Mouse (Mus musculus): ENCODE data around the gene Ccrl2. TPM values are rescaled to one million over a fixed set of nuclear protein-coding genes. Genes with fewer than 3 reads are reported as not detected.

Gene Ccrl2
- total RNA-seq, 2 experiments from 2014 or later, result 0.68 to 1.0 TPM

DNA sequence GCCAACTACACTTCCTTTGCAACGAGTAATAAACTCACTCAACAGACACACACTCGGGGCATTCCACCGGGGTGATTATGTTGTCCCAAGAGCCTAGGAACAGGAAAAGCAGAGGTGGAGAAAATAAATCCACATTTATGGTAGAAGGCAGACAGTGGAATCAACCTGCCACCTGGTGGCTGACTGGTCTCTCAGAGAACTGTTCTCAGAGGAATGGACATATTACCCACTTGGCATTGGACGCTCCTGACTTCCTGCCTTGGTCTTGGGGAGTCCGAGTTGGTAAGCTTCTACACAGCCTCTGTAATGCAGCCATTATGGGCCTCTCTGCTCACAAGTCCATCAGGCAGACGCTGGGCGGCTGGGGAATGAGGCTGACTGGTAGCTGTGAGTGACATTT is 14.9 kb upstream of the Ccrl2 start:
- DNase-seq (ENCODE audit: low spot score in 2 of 2), result peak; percentile 34 to 58
- intact Hi-C loops (cut with DNase I), result loop anchor here (1.0 kb wide), 1 partner anchor 75 kb away; no protein-coding TSS in a partner anchor

DNA sequence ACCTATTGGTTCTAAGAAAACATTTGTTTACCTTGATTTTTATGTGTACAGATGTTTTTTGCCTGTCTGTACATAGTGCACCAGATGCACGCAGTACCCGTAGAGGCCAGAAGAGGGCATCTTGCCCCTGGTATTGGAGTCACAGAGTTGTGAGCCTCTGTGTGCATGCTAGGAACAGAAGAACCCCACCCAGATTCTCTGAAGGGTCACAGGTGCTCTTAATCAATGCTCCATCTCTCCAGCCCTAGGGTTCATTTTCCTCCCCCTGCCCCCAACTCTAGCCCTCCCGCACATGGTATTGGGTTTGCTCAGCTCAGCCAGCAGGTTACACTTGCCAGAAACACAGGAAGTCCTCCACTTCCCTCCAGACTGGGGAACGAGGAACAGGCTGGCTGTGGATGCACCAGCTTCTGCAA is 13.2 kb upstream of the Ccrl2 start:
- intact Hi-C loops (cut with DNase I), result no loop called here
- peak in 1 of 2 experiments; percentile 37 for DNase-seq (ENCODE audit: low spot score in 2 of 2)

DNA sequence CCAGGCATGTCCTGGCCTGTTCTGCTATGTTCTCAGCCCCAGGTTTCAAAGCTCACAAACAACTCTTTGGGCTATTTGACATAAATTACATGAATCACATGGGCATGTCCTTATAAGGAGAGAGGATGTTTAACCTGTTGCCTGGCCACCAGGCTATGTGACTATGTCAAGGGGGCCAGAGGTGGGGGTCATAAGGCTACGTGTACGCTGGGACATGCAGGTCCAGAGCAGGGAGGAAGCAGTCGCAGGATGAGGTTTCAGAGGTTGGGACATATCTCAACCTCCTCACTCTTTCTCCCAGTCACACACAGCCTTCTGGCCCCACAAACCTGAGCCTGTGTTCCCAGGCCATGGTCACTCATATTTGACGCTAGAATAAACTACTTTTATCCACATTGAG is 9.7 kb upstream of the Ccrl2 start:
- intact Hi-C loops (cut with DNase I), result no loop called here
- DNase-seq (ENCODE audit: low spot score in 2 of 2), result no peak

DNA sequence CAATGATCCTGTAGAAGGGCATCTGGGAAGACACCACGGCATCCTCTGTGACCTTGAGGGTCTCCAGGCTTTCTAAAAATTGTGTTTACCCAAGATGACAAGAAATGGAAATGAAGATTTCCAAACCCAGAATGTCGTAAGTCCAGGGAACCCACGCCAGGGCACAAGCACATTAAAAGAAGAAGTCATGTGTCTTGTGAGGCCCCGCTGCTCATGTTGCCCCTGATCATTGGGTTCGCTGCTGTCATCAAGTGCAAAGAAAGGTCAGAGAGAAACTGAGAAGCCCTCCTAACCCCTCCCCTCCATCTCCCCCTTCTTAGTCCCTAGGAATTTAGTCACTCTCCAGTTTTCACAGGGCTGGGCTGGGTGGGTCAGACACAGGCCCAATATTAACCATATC is 5.5 kb upstream of the Ccrl2 start:
- intact Hi-C loops (cut with DNase I), result no loop called here
- DNase-seq (ENCODE audit: low spot score in 2 of 2), result no peak

DNA sequence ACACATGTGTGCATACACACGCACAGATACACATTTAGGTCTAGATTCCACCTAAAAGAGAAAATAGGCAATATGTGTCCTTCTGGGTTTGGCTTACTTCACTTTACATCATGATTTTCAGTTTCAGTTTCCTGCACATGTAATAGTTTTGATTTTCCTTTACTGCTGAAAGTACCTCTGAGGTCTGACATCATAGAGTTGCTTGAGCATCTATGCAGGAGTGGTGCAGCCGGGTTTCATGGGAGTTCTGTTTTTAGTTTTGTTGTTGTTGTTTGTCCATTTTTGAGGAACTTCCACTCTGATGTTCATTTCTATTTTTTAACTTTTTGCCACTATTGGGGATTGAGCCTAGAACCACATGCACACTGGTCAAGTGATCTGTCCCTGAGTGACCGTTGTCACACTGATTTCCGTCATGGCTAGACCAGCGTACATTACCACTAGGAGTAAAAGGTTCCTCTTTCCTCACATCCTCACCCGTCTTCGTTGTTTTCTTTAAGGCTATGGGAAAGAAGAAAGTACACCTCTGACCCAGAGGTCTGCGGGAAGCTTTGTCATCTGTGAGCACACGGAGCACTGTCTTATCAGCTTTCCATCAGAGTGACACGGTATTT is 1.7 kb upstream of the Ccrl2 start:
- intact Hi-C loops (cut with DNase I), result no loop called here

DNA sequence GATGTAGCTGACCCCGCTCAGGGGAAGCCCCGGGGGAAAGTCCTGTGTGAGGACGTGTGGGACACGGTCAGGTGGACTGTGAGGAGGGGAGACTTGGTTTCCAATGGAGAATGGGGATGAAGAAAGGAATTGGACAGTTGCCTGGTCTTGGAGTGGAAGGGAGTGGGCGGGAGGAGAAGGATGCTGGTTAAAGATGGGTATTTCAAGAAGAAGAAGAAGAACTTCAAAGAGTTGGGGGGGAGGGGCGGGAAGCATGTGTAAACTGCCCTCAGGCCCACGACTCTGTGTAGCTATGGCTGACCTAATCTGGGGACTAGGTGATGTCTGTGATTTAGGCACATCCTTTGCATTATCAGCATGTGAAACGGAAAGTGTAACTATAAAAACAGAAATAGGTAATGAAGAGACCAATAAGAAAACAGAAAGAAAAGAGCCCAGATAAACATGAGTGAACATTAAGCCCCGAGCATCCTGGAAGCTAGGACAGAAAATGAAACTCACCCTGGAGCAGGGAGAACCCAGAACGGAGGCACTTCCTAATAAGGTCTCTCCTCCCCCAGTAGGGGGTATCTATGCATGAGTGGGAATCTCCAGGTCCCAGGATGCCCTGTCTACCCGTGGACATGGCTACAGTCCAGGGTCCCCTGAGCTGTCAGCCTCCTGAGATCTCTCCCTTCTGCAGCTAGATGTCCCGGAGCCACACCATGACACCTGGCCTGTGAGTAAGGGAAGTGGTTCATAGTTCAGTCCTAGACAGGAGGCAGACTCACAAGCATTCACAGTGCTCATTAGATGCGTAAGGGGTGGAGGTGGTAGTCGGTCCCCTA is 438 bp upstream of the Ccrl2 start:
- intact Hi-C loops (cut with DNase I), result no loop called here

More for the DNA sequence above, 1.7 kb upstream of the Ccrl2 start:
- DNase-seq (ENCODE audit: low spot score in 2 of 2), result no peak

DNA sequence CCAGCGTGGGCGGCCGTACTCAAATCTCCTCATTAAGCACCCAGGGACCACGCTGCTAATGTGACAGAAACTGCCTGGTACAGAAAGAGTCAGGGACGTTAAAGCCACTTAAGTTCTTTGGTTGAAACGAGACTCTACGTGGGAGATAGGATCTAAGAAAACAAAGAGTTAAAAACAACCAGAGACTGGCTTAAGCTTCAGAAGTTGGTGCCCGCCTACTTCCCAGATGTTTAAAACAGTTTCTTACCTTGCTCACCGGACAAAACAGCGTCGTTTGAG is 861 bp downstream of the Ccrl2 start:
- DNase-seq (ENCODE audit: low spot score in 2 of 2), result no peak
- intact Hi-C loops (cut with DNase I), result no loop called here

More for the DNA sequence above, 438 bp upstream of the Ccrl2 start:
- DNase-seq (ENCODE audit: low spot score in 2 of 2), result no peak

DNA sequence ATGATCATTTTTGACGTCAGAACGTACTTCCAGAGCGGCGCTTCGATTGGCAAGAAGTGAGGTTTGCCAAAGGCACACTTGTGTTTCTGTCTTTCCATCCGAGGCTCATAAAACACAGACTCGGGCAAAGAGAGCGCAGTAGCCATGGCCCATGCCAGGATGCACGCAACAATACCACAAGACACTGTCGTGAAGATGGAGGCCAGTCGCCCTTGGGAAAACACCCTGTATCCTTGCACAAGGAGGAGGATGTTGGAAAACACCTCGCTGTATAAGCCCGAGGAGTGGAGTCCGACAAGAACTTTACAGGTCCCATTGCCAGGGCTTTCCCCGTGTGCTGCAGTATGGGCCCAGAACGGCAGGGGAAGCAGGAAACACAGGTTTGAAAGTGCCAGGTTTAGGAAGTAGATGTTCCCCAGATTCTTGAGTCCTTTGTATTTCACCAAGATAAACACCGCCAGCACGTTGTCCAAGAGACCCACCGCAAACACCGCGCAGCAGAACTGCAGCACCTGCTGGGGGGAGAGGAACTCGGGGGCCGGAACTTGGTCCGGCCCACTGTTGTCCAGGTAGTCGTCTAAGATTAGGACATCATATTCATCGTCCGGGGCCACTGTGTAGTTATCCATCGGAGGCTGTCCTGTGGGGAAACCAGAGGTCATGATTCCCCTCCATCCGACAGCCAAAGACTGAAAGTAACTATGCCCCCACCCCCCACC is 1.4 kb downstream of the Ccrl2 start:
- intact Hi-C loops (cut with DNase I), result no loop called here
- no peak for DNase-seq (ENCODE audit: low spot score in 2 of 2)

DNA sequence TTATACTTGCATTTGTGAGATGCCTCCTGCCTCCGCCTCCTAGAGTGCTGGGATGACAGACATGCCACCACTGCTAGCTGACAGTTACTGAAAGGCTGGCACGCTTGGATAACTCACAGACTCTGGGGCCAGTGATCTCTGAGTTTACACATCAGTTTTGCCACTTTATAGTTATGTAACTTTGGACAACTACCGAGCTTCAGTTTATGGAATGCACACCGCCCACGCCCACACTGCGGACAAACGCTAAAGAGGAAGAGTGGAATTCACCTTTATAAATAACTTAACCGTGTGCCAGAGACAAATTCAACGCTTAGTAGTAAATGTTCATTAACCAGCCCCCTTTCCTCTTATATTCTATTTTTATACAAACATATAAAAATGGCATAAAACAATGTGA is 2.4 kb downstream of the Ccrl2 start:
- intact Hi-C loops (cut with DNase I), result no loop called here
- no peak for DNase-seq (ENCODE audit: low spot score in 2 of 2)

DNA sequence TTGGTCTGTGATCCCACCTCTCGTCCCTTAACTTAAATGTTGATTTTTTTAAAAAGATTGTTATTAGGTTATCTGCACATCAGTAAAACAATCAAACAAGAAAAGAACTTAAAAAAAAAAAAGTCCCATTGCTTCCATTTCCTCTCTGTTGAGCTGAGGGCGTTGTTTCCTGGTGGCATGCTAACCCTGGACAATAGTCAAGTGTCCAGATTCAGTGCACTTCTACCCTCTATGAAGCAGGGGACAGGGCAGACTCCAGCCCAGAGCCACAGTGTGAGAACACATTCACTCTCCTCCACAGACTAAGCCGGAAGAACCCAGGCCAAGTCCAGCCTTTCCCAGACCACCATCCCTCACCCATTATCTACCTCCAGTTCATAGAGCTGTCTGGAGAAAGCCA is 8.9 kb downstream of the Ccrl2 start:
- no peak for DNase-seq (ENCODE audit: low spot score in 2 of 2)
- intact Hi-C loops (cut with DNase I), result no loop called here

DNA sequence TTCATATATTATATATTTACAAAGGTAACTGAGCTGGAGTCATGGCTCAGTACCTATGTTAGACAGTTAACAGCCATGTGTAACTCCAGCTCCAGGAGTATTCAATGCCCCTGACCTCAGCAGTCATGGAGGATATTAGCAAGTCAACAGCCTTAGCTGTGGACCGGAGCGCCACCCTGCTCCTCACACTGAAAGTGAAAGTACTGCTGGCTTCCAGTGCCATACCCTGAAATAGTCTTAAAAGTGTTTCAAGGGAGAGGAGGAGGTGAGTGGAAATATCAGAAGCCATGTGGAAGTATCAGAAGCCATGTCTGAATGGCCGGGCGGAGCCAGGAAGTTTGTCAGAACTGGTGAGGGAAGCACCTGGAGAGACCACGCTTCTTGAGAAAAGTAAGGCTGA is 10.1 kb downstream of the Ccrl2 start:
- no peak for DNase-seq (ENCODE audit: low spot score in 2 of 2)
- intact Hi-C loops (cut with DNase I), result no loop called here

DNA sequence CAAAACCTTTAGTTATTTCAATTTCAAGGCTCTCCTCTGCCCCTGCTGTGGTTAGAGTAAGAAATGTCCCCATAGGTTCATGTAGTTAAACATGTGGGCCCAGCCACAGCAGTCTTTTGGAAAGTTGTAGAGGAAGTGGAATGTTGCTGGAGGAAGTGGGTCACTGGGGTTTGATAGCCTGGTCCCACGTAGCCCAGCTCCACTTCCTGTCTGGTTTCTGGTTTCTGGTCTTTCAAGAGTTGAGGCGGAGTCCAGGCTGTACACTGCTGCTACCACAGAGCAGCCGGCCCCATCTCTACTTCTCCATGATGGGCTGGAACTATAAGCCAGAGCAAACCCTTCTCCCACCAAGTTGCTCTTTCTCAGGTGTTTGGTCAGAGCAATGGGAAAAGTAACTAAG is 11.1 kb downstream of the Ccrl2 start:
- intact Hi-C loops (cut with DNase I), result no loop called here

DNA sequence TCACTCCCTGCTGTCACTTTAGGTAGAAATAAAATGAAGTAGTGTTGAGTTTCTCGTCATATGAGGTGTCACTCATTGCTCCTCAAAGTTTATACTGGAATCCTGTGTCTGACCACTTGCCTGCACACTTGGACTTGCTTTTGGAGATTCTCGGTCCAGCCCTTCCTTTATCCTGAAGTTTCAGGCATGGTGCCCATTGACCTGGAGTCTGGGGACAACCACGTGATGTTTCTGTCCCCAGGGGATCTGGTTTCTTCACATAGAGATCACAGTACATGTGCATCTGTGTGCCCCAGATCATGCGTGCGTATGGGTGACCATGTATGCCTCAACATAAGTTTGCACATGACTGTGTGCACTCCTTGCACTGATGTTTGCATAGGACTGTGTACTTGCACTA is 15.1 kb downstream of the Ccrl2 start:
- DNase-seq (ENCODE audit: low spot score in 2 of 2), result no peak
- intact Hi-C loops (cut with DNase I), result no loop called here

More for the DNA sequence above, 11.1 kb downstream of the Ccrl2 start:
- no peak for DNase-seq (ENCODE audit: low spot score in 2 of 2)

DNA sequence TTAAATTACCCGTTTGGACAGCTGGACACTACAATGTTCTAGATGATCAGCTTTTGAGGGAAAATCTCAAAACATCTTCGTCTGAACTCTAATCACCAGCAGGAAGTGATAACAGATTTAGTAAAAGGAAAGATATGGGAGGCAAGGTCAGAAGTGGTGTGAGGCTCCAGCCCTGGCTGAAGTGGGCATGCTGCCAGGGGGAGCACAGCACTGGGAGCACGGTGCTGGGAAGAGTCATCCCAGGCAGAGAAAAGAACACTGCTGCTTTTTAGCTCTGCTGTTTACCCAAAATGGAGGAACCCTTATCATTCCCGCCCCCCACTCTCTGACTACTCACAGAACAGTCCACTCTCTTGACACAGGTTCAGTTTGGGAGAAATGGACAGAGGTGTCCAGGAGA is 17.4 kb downstream of the Ccrl2 start:
- intact Hi-C loops (cut with DNase I), result no loop called here
- DNase-seq (ENCODE audit: low spot score in 2 of 2), result no peak

DNA sequence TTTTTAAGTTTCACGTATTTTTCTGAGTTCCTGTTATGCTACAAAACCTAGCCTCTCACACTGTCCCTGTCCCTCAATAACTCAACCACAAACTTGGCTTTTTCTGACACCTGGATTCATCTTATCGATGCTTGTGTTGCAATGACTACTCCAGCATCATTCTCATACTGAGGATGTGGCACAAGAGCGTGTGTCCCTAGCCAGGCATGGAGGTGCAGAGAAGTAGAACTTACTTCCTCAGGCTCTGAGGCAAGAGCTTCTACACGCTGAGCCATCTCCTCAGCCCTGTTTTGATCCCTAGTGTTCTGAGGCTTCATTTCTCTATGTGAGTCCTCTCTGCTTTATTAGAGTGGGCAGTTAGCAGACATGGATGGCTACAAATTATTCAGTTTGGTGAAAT is 23.6 kb downstream of the Ccrl2 start:
- no peak for DNase-seq (ENCODE audit: low spot score in 2 of 2)
- intact Hi-C loops (cut with DNase I), result no loop called here

DNA sequence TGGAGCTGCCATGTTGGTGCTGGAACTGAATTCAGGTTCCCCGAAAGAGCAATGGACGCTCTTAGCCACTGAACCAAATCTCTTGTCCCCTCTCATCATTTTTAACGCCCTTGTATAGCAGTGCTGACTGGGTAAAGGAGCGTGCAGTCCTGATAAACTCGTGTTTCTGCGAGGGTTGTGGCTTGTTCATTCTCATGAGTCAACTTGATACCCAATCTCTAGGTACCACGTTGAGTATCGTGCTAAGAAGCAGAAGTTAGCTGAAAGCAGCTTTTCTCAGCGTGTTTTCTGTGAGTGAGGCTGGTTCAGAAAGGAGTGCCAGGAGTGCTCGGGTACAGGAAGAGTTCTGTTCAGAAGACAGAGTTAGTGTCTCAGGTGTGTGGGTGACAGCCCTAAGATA is 30.5 kb downstream of the Ccrl2 start:
- intact Hi-C loops (cut with DNase I), result no loop called here
- DNase-seq (ENCODE audit: low spot score in 2 of 2), result no peak

DNA sequence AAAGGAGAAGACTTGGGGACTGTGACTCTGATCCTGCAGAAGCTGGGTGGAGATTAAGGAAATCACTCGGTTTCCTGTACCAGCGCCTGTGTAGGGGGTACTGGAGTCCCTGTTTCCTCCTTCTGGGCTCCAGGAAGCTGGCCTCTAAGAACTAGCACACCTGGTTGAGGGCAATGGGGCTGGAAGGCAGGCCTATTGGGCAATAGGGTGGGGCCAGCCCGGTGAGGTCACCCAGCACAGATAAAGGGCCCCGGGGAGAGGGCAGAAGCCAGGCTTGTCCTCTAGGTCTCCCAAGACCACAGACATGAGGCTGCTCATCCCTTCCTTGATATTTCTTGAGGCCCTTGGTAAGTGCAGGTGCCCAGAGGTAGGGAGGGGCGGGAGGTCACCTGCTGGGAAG is 38.3 kb downstream of the Ccrl2 start, which contains the start of gene Ltf:
TSS of gene Ltf (plus strand) at position 250 of the 400 bp plus-strand sequence.
- intact Hi-C loops (cut with DNase I), result no loop called here
- no peak for DNase-seq (ENCODE audit: low spot score in 2 of 2)

DNA sequence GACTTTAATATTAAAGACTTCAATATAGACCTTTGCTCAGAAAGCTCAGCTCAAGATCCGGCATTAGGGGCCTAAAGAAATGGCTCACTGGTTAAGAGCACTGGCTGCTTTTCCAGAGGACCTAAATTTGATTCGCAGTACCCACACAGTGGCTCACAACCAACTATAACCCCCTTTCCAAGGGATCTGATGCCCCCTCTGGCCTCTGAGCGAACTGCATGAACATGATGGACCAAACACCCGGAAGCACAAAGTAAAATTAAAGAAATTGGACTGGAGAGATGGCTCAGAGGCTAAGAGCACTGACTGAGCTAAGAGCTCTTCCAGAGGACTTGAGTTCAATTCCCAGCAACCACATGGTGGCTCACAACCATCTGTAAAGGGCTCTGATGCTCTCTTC is 41.7 kb downstream of the Ccrl2 start:
- no peak for DNase-seq (ENCODE audit: low spot score in 2 of 2)
- intact Hi-C loops (cut with DNase I), result no loop called here

DNA sequence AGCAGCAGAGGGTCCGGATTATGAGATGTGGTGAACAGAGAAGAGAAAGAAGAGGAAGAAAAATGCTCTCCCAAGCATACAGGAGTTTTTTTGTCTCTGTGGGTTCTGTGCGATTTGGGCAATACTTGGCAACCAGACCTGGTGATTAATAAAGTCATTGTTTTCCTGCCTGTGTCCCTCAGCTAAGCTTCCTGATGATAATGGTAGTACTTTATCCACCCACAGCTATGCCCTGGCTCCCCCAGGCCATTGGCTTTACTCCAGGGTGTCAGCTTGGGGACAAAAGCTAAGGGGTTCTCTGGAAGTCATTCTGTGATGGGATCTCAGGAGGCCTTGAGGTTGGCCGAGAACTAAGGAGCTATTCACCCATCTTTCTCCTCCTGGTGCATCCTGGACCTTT is 45.3 kb downstream of the Ccrl2 start:
- intact Hi-C loops (cut with DNase I), result no loop called here
- DNase-seq (ENCODE audit: low spot score in 2 of 2), result no peak

DNA sequence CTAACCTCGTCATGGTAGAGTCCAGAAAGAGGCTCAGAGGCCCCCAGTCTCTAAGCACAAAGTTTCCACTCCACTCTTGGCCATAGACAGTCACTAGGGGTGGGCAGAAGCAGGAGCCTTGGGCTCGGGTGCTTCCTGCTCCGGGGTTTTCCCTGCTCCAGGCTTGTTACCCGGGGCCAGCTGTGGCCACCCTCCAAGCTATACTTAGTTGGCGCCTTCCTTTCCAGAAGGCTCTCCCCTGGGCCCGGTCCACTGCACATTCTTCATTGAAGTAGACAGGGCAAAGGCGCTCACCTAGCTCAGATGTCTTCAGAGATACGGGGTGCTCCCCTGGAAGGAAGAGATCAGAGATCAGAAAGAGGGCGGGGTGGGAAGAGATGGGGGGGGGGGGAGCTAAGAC is 45.8 kb downstream of the Ccrl2 start:
- no peak for DNase-seq (ENCODE audit: low spot score in 2 of 2)
- intact Hi-C loops (cut with DNase I), result no loop called here

DNA sequence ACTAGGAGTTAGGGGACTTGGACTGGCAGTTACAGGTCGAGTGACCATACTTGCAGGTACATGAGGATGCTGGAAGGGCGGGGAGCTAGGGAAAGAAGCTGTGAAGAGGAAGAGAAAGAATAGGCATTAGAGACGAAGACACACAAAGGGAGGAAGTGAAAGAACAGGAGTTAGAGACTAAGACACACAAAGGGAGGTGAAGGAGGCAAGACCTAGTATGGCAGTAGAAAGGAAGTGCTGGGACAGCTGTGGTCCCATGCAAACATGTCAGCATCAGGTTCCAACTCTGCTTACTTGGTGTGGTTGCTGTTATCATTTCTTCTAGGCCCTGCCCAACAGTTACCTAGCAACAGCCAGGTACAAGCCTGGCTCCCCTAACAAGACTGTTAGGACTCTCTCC is 47.6 kb downstream of the Ccrl2 start:
- intact Hi-C loops (cut with DNase I), result loop anchor here (10.0 kb wide), 1 partner anchor 235 kb away; no protein-coding TSS in a partner anchor
- no peak for DNase-seq (ENCODE audit: low spot score in 2 of 2)
